Mouse (Mus musculus): ENCODE measurements around the gene Tmem179. TPM values are rescaled to one million over a fixed set of nuclear protein-coding genes. Genes with fewer than 3 reads are reported as not detected.

The Tmem179 gene
- polyA plus RNA-seq, 1 experiment, result 1.1 TPM

GRCm38 (mm10) chr12:112497731-112498130 lies 18.8 kb downstream of the Tmem179 start:
- Histone ChIP-seq H3ac (ENCODE audit: control insufficient read depth, insufficient read length, low read depth) (no peak overlapping the region), H3K79me2 (ENCODE audit: control insufficient read depth, insufficient read depth) (no peaks in the 10 kb centered on the region), H3K36me3 (ENCODE audit: control insufficient read depth, insufficient read depth) (no peaks in the 10 kb centered on the region), H3K4me3 (ENCODE audit: insufficient read depth, poor library complexity, severe bottlenecking) (no peak overlapping the region), H3K27me3 (ENCODE audit: control insufficient read depth, insufficient read depth, insufficient read length) (peaks cover 40% of the 10 kb centered on the region), H3K79me3 (ENCODE audit: low read depth) (no peaks in the 10 kb centered on the region)
- TF ChIP-seq FOSL1 (IDR thresholded peaks at IDR 0.05; ENCODE audit: insufficient read depth, low read length, poor library complexity, severe bottlenecking) (no peak), MYOD1 (IDR thresholded peaks at IDR 0.05; ENCODE audit: control insufficient read depth, insufficient read length, low read depth) (no peak), USF1 (IDR thresholded peaks at IDR 0.05; ENCODE audit: low read depth) (no peak), MYOG (IDR thresholded peaks at IDR 0.05; ENCODE audit: control insufficient read depth, extremely low read depth, insufficient read length) (no peak), MAX (IDR thresholded peaks at IDR 0.05) (no peak), CTCF (IDR thresholded peaks at IDR 0.05; ENCODE audit: control insufficient read depth, insufficient read depth, insufficient read length) (no peak), CEBPB (IDR thresholded peaks at IDR 0.05; ENCODE audit: low read depth) (no peak)

DNA sequence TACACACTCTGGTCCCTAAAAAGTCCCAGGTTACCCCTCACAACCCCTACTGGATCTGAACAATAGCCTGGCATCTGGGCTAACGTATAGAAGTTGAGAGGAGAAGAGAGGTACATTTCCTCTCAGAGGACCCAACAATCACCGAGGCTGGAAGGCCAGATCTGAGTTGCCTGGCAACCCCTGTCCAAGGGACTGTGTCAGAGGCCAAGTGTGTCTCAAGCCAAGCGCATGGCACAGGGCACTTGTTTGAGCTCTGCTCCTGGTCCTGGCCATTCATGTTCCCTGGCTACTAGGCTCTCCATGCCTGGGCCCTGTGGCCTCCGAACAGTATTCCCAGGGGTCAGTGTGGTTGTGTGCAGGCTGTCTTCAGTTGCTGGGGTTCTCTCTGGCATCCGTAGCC lies 20.4 kb downstream of the Tmem179 start:
- Histone ChIP-seq H3K79me3 (ENCODE audit: low read depth) (no peaks in the 10 kb centered on the region), H3K4me3 (ENCODE audit: insufficient read depth, poor library complexity, severe bottlenecking) (no peak overlapping the region), H3K79me2 (ENCODE audit: control insufficient read depth, insufficient read depth) (no peaks in the 10 kb centered on the region), H3ac (ENCODE audit: control insufficient read depth, insufficient read length, low read depth) (no peak overlapping the region), H3K36me3 (ENCODE audit: control insufficient read depth, insufficient read depth) (no peaks in the 10 kb centered on the region), H3K27me3 (ENCODE audit: control insufficient read depth, insufficient read depth, insufficient read length) (peaks cover 28% of the 10 kb centered on the region)
- TF ChIP-seq MAX (IDR thresholded peaks at IDR 0.05) (no peak), CTCF (IDR thresholded peaks at IDR 0.05; ENCODE audit: control insufficient read depth, insufficient read depth, insufficient read length) (no peak), USF1 (IDR thresholded peaks at IDR 0.05; ENCODE audit: low read depth) (no peak), MYOG (IDR thresholded peaks at IDR 0.05; ENCODE audit: control insufficient read depth, extremely low read depth, insufficient read length) (no peak), FOSL1 (IDR thresholded peaks at IDR 0.05; ENCODE audit: insufficient read depth, low read length, poor library complexity, severe bottlenecking) (no peak), MYOD1 (IDR thresholded peaks at IDR 0.05; ENCODE audit: control insufficient read depth, insufficient read length, low read depth) (no peak), CEBPB (IDR thresholded peaks at IDR 0.05; ENCODE audit: low read depth) (no peak)

- no peak overlapping the region for H3ac ChIP-seq (ENCODE audit: control insufficient read depth, insufficient read length, low read depth)
- H3K79me2 ChIP-seq (ENCODE audit: control insufficient read depth, insufficient read depth), result no peaks in the 10 kb centered on the region
- peaks cover 4% of the 10 kb centered on the region for H3K27me3 ChIP-seq (ENCODE audit: control insufficient read depth, insufficient read depth, insufficient read length)
- TF ChIP-seq USF1 (IDR thresholded peaks at IDR 0.05; ENCODE audit: low read depth) (no peak), MYOD1 (IDR thresholded peaks at IDR 0.05; ENCODE audit: control insufficient read depth, insufficient read length, low read depth) (no peak), MAX (IDR thresholded peaks at IDR 0.05) (no peak), CEBPB (IDR thresholded peaks at IDR 0.05; ENCODE audit: low read depth) (no peak), FOSL1 (IDR thresholded peaks at IDR 0.05; ENCODE audit: insufficient read depth, low read length, poor library complexity, severe bottlenecking) (no peak), CTCF (IDR thresholded peaks at IDR 0.05; ENCODE audit: control insufficient read depth, insufficient read depth, insufficient read length) (no peak), MYOG (IDR thresholded peaks at IDR 0.05; ENCODE audit: control insufficient read depth, extremely low read depth, insufficient read length) (no peak)
- no peaks in the 10 kb centered on the region for H3K79me3 ChIP-seq (ENCODE audit: low read depth)
- H3K4me3 ChIP-seq (ENCODE audit: insufficient read depth, poor library complexity, severe bottlenecking), result no peak overlapping the region
- H3K36me3 ChIP-seq (ENCODE audit: control insufficient read depth, insufficient read depth), result no peaks in the 10 kb centered on the region
Observed at GRCm38 (mm10) chr12:112490444-112490939, 26.1 kb downstream of the Tmem179 start.

- Histone ChIP-seq H3K4me3 (ENCODE audit: insufficient read depth, poor library complexity, severe bottlenecking) (no peak overlapping the region), H3K79me3 (ENCODE audit: low read depth) (no peaks in the 10 kb centered on the region), H3ac (ENCODE audit: control insufficient read depth, insufficient read length, low read depth) (no peak overlapping the region), H3K27me3 (ENCODE audit: control insufficient read depth, insufficient read depth, insufficient read length) (peaks cover 12% of the 10 kb centered on the region), H3K36me3 (ENCODE audit: control insufficient read depth, insufficient read depth) (no peaks in the 10 kb centered on the region), H3K79me2 (ENCODE audit: control insufficient read depth, insufficient read depth) (no peaks in the 10 kb centered on the region)
- no peak for TF ChIP-seq CTCF (IDR thresholded peaks at IDR 0.05; ENCODE audit: control insufficient read depth, insufficient read depth, insufficient read length)
- no peak for TF ChIP-seq USF1 (IDR thresholded peaks at IDR 0.05; ENCODE audit: low read depth)
Observed at GRCm38 (mm10) chr12:112489535-112489934, 27.0 kb downstream of the Tmem179 start.

DNA sequence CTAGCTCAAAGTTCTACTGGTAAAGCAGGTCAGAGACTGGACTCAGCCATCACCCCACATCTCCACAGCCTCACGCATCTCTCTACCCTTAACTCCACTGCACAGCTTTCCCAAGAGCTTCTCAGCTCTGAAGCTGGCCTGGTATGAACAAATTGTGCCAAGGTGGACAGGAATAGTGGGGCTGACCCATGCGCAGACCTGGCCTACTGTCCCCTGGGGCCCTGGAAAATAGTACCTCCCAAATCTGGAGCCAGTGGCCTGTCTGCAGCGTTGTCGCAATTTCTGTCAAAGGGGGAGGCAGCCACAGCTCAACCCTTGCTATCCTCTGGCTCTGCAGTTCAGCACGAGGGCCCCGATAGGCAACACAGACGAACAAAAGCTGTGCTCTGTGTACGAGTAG lies 27.4 kb downstream of the Tmem179 start, which contains the start of gene A530016L24Rik:
Gene A530016L24Rik, plus strand, starts transcription at position 315 of the 400 bp plus-strand sequence.
- Histone ChIP-seq H3K27me3 (ENCODE audit: control insufficient read depth, insufficient read depth, insufficient read length) (peaks cover 12% of the 10 kb centered on the region), H3K79me3 (ENCODE audit: low read depth) (no peaks in the 10 kb centered on the region), H3K36me3 (ENCODE audit: control insufficient read depth, insufficient read depth) (no peaks in the 10 kb centered on the region), H3ac (ENCODE audit: control insufficient read depth, insufficient read length, low read depth) (no peak within 1 kb of the TSS), H3K4me3 (ENCODE audit: insufficient read depth, poor library complexity, severe bottlenecking) (no peak within 1 kb of the TSS), H3K79me2 (ENCODE audit: control insufficient read depth, insufficient read depth) (no peaks in the 10 kb centered on the region)
- TF ChIP-seq CEBPB (IDR thresholded peaks at IDR 0.05; ENCODE audit: low read depth) (no peak), USF1 (IDR thresholded peaks at IDR 0.05; ENCODE audit: low read depth) (no peak), MYOD1 (IDR thresholded peaks at IDR 0.05; ENCODE audit: control insufficient read depth, insufficient read length, low read depth) (no peak), MAX (IDR thresholded peaks at IDR 0.05) (no peak), MYOG (IDR thresholded peaks at IDR 0.05; ENCODE audit: control insufficient read depth, extremely low read depth, insufficient read length) (no peak), CTCF (IDR thresholded peaks at IDR 0.05; ENCODE audit: control insufficient read depth, insufficient read depth, insufficient read length) (no peak), FOSL1 (IDR thresholded peaks at IDR 0.05; ENCODE audit: insufficient read depth, low read length, poor library complexity, severe bottlenecking) (no peak)

- Histone ChIP-seq H3K36me3 (ENCODE audit: control insufficient read depth, insufficient read depth) (no peaks in the 10 kb centered on the region), H3K27me3 (ENCODE audit: control insufficient read depth, insufficient read depth, insufficient read length) (peaks cover 73% of the 10 kb centered on the region), H3K79me2 (ENCODE audit: control insufficient read depth, insufficient read depth) (no peaks in the 10 kb centered on the region), H3K79me3 (ENCODE audit: low read depth) (no peaks in the 10 kb centered on the region), H3ac (ENCODE audit: control insufficient read depth, insufficient read length, low read depth) (no peak overlapping the region), H3K4me3 (ENCODE audit: insufficient read depth, poor library complexity, severe bottlenecking) (no peak overlapping the region)
- TF ChIP-seq MAX (IDR thresholded peaks at IDR 0.05) (no peak), CTCF (IDR thresholded peaks at IDR 0.05; ENCODE audit: control insufficient read depth, insufficient read depth, insufficient read length) (peak; percentile 94), USF1 (IDR thresholded peaks at IDR 0.05; ENCODE audit: low read depth) (no peak), MYOG (IDR thresholded peaks at IDR 0.05; ENCODE audit: control insufficient read depth, extremely low read depth, insufficient read length) (no peak)
Observed at GRCm38 (mm10) chr12:112473777-112474176, 42.8 kb downstream of the Tmem179 start.
